In the genomic region with DNA sequence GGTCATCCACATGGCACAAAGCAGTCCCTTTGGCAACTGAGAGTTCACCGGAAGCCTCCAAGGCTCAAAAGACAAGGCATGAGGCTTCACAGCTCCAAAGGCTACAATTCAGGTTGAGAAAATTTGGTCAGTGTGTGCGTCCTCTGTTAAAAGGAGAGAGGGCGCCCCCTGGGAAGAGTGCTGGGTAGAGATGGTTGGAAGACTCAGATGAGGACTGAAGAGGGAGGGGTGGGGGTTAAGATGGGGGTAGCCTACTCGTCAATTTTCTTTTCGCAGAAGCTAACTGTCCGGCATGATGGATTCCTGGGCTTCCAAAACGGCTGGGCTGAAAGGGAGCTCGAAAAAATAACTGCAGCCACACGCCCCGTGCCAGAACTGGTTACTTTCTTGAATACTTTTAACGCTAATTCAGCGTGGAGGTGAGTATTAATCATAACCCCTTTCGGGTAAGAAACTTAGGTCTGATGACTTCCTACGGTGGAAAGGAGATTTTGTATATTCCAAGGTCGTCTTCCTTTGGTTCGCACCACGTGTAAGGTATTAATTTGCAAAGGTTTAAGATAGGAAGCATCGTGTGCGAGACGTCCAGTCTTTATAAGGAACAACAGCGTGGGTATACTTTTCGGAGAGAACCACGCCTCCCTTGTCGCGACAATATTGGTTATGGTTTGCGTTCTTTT, we compare ENCODE assay signal across 8 mouse cellular contexts. TPM values are rescaled to one million over a fixed set of nuclear protein-coding genes. Genes with fewer than 3 reads are reported as not detected.
A peak's percentile ranks its signal among the peaks of the same experiment; 100 is the strongest.
DNase-seq lines count a peak whose midpoint lies in the region; ATAC-seq and TF ChIP-seq lines count a peak whose summit lies in the region.

A gene (plus strand): TSS at position 178 of the 680 bp plus-strand sequence.

- no peaks in the 10 kb centered on the region for H3K79me2 ChIP-seq in CH12.LX (replicated peaks; ENCODE audit: control insufficient read depth, extremely low read depth, insufficient read depth, poor library complexity, severe bottlenecking)

- peaks cover 16 to 19% of the 10 kb centered on the region in 2 experiments for H3K36me3 ChIP-seq in CH12.LX (replicated peaks in 1 of 2; ENCODE audit: control insufficient read depth in 1 of 2, insufficient read depth in 1 of 2, low read length in 1 of 2)
- peaks cover 19% of the 10 kb centered on the region for H3K36me3 ChIP-seq in forebrain, embryonic 10.5 days (replicated peaks)
- H3K36me3 ChIP-seq in liver, embryonic 15.5 days (replicated peaks) = no peaks in the 10 kb centered on the region
- H3K36me3 ChIP-seq in neural tube, embryonic 14.5 days (ENCODE audit: control insufficient read depth, insufficient read depth, low read length) = peaks cover 7% of the 10 kb centered on the region; the same call in 1 of the 2 replicates

- under 1% methylated on average over 26 of the region's 26 CpGs for WGBS in forebrain, embryonic 10.5 days
- WGBS in liver, embryonic 15.5 days (ENCODE audit: insufficient replicate concordance) = under 1% methylated on average over 26 of the region's 26 CpGs
- 2% methylated on average over 26 of the region's 26 CpGs for WGBS in neural tube, embryonic 14.5 days

- H3K9ac ChIP-seq in CH12.LX (ENCODE audit: insufficient read depth, low read depth) = peak within 1 kb of the TSS; percentile 73
- H3K9ac ChIP-seq in liver, embryonic 15.5 days = peak within 1 kb of the TSS; percentile 68
- H3K9ac ChIP-seq in neural tube, embryonic 14.5 days (replicated peaks; ENCODE audit: low read depth, low read length) = peak within 1 kb of the TSS; percentile 86; the same call in 1 of the 2 replicates

- in situ Hi-C loops in CH12.LX (cut with MboI; ENCODE audit: low pct_ligation_motif_present, low pct_unique_long_range_greater_than_20kb, low sequenced_read_pairs) = no loop called here

- peak within 1 kb of the TSS; percentile 87 for H3K4me2 ChIP-seq in CH12.LX (ENCODE audit: insufficient read depth, low read depth, poor library complexity, severe bottlenecking)
- peak within 1 kb of the TSS; percentile 93 for H3K4me2 ChIP-seq in liver, embryonic 15.5 days
- peak within 1 kb of the TSS; percentile 71 for H3K4me2 ChIP-seq in neural tube, embryonic 14.5 days (ENCODE audit: low read depth, low read length)

- TF ChIP-seq RAD21 in CH12.LX (IDR thresholded peaks at IDR 0.05; ENCODE audit: low read depth, low read length) = peak; percentile 56

- no peaks in the 10 kb centered on the region for H3K27me3 ChIP-seq in CH12.LX (replicated peaks)
- no peaks in the 10 kb centered on the region for H3K27me3 ChIP-seq in forebrain, embryonic 10.5 days (ENCODE audit: poor library complexity, severe bottlenecking)
- H3K27me3 ChIP-seq in liver, embryonic 15.5 days = no peaks in the 10 kb centered on the region
- H3K27me3 ChIP-seq in neural tube, embryonic 14.5 days (ENCODE audit: control insufficient read depth, insufficient read depth, low read length) = no peaks in the 10 kb centered on the region

- no peak for TF ChIP-seq EP300 in CH12.LX (IDR thresholded peaks at IDR 0.05; ENCODE audit: low read length)

- dilution Hi-C loops in CH12.LX (cut with MboI; ENCODE audit: extremely low pct_ligation_motif_present, extremely low pct_unique_long_range_greater_than_20kb, low sequenced_read_pairs) = no loop called here

- H3K4me3 ChIP-seq in CH12.LX (replicated peaks in 1 of 3; ENCODE audit: low read depth in 2 of 3, low read length in 2 of 3, poor library complexity in 1 of 3) = peak within 1 kb of the TSS; percentile 71 to 98 (median 87)
- peak within 1 kb of the TSS; percentile 71 for H3K4me3 ChIP-seq in forebrain, embryonic 10.5 days
- H3K4me3 ChIP-seq in liver, embryonic 15.5 days (replicated peaks) = peak within 1 kb of the TSS; percentile 81
- peak within 1 kb of the TSS; percentile 70 for H3K4me3 ChIP-seq in neural tube, embryonic 14.5 days (ENCODE audit: low read depth, low read length)

- peaks cover 2% of the 10 kb centered on the region for H3K9me3 ChIP-seq in CH12.LX (replicated peaks; ENCODE audit: low read length)
- H3K9me3 ChIP-seq in forebrain, embryonic 10.5 days = no peaks in the 10 kb centered on the region
- no peaks in the 10 kb centered on the region for H3K9me3 ChIP-seq in liver, embryonic 15.5 days (replicated peaks)
- H3K9me3 ChIP-seq in neural tube, embryonic 14.5 days (ENCODE audit: control insufficient read depth, low read length) = no peaks in the 10 kb centered on the region

- no peak for ATAC-seq in liver, embryonic 15.5 days (ENCODE audit: insufficient read depth)
- no peak for ATAC-seq in neural tube, embryonic 14.5 days (ENCODE audit: low read depth)

- intact Hi-C loops in heart, postnatal 10 days (cut with DNase I) = loop anchor here (1.0 to 5.0 kb wide), 2 partner anchors 69 to 132 kb away; no protein-coding TSS in a partner anchor

- H3K4me1 ChIP-seq in CH12.LX (ENCODE audit: control insufficient read depth in 1 of 2, insufficient read depth in 2 of 2) = peaks cover 4 to 18% of the 10 kb centered on the region in 2 experiments; a peak in 3 of 4 replicates
- peaks cover 33% of the 10 kb centered on the region for H3K4me1 ChIP-seq in forebrain, embryonic 10.5 days
- peaks cover 35% of the 10 kb centered on the region for H3K4me1 ChIP-seq in liver, embryonic 15.5 days (replicated peaks)
- peaks cover 10% of the 10 kb centered on the region for H3K4me1 ChIP-seq in neural tube, embryonic 14.5 days (ENCODE audit: control insufficient read depth, insufficient read depth, low read length)

- peak; percentile 28 for TF ChIP-seq POLR2A in CH12.LX (IDR thresholded peaks at IDR 0.05; ENCODE audit: low read depth, low read length)
- no peak for TF ChIP-seq POLR2A in brain, embryonic 14.5 days (IDR thresholded peaks at IDR 0.05; ENCODE audit: borderline replicate concordance, extremely low read depth, insufficient read depth, insufficient read length, poor library complexity, severe bottlenecking)

- DNase-seq in CH12.LX (ENCODE audit: extremely low read depth) = peak; percentile 82
- peak; percentile 88 for DNase-seq in brain, embryonic 14.5 days (ENCODE audit: low read depth)
- DNase-seq in forebrain, embryonic 10.5 days (ENCODE audit: extremely low spot score, low spot score) = peak; percentile 72
- DNase-seq in heart, postnatal 10 days = peak; percentile 78 to 86
- DNase-seq in kidney, postnatal 4 days = peak; percentile 89 to 92
- DNase-seq in thymus, postnatal 0 days (ENCODE audit: low spot score) = peak; percentile 75

- TF ChIP-seq CTCF in CH12.LX (conservative IDR thresholded peaks at IDR 0.05 in 1 of 2, IDR thresholded peaks at IDR 0.05 in 1 of 2; ENCODE audit: low read depth in 2 of 2, low read length in 2 of 2) = peak; percentile 28 to 86; a peak in 2 of 4 replicates
- peak; percentile 63; the same call in 1 of the 2 replicates for TF ChIP-seq CTCF in brain, embryonic 14.5 days (IDR thresholded peaks at IDR 0.05; ENCODE audit: borderline replicate concordance, extremely low read depth, insufficient read depth, insufficient read length)

- peak within 1 kb of the TSS; percentile 73 for H3K27ac ChIP-seq in CH12.LX (ENCODE audit: insufficient read depth, low read depth)
- peak within 1 kb of the TSS; percentile 97 for H3K27ac ChIP-seq in forebrain, embryonic 10.5 days
- H3K27ac ChIP-seq in liver, embryonic 15.5 days (replicated peaks) = peak within 1 kb of the TSS; percentile 84
- peak within 1 kb of the TSS; percentile 89 for H3K27ac ChIP-seq in neural tube, embryonic 14.5 days (ENCODE audit: low read depth, low read length)

TF ChIP-seq in CH12.LX, 34 proteins besides CTCF, POLR2A, EP300 and RAD21 (continues in another document):
- TF ChIP-seq E2F4 (IDR thresholded peaks at IDR 0.05; ENCODE audit: insufficient replicate concordance, low read depth, low read length) = 0 out of 2 replicates have a peak, but pooled peaks have one; percentile 26
- no peak for TF ChIP-seq USF1 (IDR thresholded peaks at IDR 0.05; ENCODE audit: low read depth, low read length)
- TF ChIP-seq ETS1 (conservative IDR thresholded peaks at IDR 0.05; ENCODE audit: low read depth, low read length) = no peak
- TF ChIP-seq MYC (IDR thresholded peaks at IDR 0.05; ENCODE audit: low read depth, low read length) = peak; percentile 70
- TF ChIP-seq POLR2AphosphoS2 (IDR thresholded peaks at IDR 0.05; ENCODE audit: low read depth, low read length) = no peak
- TF ChIP-seq BHLHE40 (IDR thresholded peaks at IDR 0.05; ENCODE audit: low read depth, low read length) = no peak
- TF ChIP-seq TCF12 (IDR thresholded peaks at IDR 0.05; ENCODE audit: low read depth, low read length) = no peak
- TF ChIP-seq MAZ (IDR thresholded peaks at IDR 0.05; ENCODE audit: low read depth, low read length) = peak; percentile 95
- 0 out of 2 replicates have a peak, but pooled peaks have one; percentile 36 for TF ChIP-seq RCOR1 (conservative IDR thresholded peaks at IDR 0.05; ENCODE audit: low read depth, low read length)
- peak; percentile 49; the same call in 1 of the 2 replicates for TF ChIP-seq IRF4 (IDR thresholded peaks at IDR 0.05; ENCODE audit: low read depth, low read length)
- no peak for TF ChIP-seq KAT2A (IDR thresholded peaks at IDR 0.05; ENCODE audit: insufficient replicate concordance, low read length)
- 0 out of 2 replicates have a peak, but pooled peaks have one; percentile 24 for TF ChIP-seq CHD2 (IDR thresholded peaks at IDR 0.05; ENCODE audit: low read length)
- TF ChIP-seq ELF1 (IDR thresholded peaks at IDR 0.05; ENCODE audit: low read depth, low read length) = peak; percentile 39; the same call in 1 of the 2 replicates
- TF ChIP-seq TBP (conservative IDR thresholded peaks at IDR 0.05; ENCODE audit: low read depth, low read length) = no peak
- TF ChIP-seq PAX5 (IDR thresholded peaks at IDR 0.05; ENCODE audit: low read length) = no peak
- TF ChIP-seq ZKSCAN1 (IDR thresholded peaks at IDR 0.05; ENCODE audit: borderline replicate concordance, low read depth, low read length) = no peak
- peak; percentile 62; the same call in 1 of the 2 replicates for TF ChIP-seq SIN3A (IDR thresholded peaks at IDR 0.05; ENCODE audit: low read length)
- 0 out of 2 replicates have a peak, but pooled peaks have one; percentile 53 for TF ChIP-seq ZMIZ1 (IDR thresholded peaks at IDR 0.05; ENCODE audit: low read depth, low read length)
- 0 out of 2 replicates have a peak, but pooled peaks have one; percentile 36 for TF ChIP-seq UBTF (IDR thresholded peaks at IDR 0.05; ENCODE audit: low read depth, low read length)

RNA-seq across cellular contexts. Expression of the gene that starts here (rescaled TPM):
- total RNA-seq in CH12.LX (2012; rRNA removed) (25.1 and 28.2 TPM in 2 replicates), CH12.LX (2014; rRNA removed) (22.4 and 22.6 TPM in 2 replicates)
- polyA plus RNA-seq in CH12.LX (2012; ENCODE audit: insufficient read length, low read depth) = 29.3 and 31.7 TPM in 2 replicates
- 138 and 171 TPM in 2 replicates for polyA plus RNA-seq in brain, embryonic 14.5 days (2012; rRNA removed)
- polyA plus RNA-seq in forebrain, embryonic 10.5 days (2016; fragmentation: Nextera tagmentation; extraction: Ambion mirVana) = 7.6 and 8.2 TPM in 2 replicates
- 1 to 10 TPM; 5.6 to 6.2 TPM for total RNA-seq in heart, postnatal 10 days (2021)
- 2.8 and 2.9 TPM in 2 replicates for polyA plus RNA-seq in liver, embryonic 15.5 days (2015; fragmentation: Nextera tagmentation; extraction: Ambion mirVana)
- polyA plus RNA-seq in neural tube, embryonic 14.5 days (2014; fragmentation: Nextera tagmentation; extraction: Ambion mirVana) = 6.5 and 9.1 TPM in 2 replicates
- polyA plus RNA-seq in thymus, postnatal 0 days (2015; fragmentation: Nextera tagmentation; extraction: Ambion mirVana) = 1.6 and 1.7 TPM in 2 replicates
